Mouse (Mus musculus) limb, embryonic 13.5 days (tissue): ENCODE measurements around the gene Stk39. TPM values are rescaled to one million over a fixed set of nuclear protein-coding genes. Genes with fewer than 3 reads are reported as not detected.
A peak's percentile ranks its signal among the peaks of the same experiment; 100 is the strongest.

ENCODE experiments used
- ATAC-seq: fragments of 200-750 bp; cut with Nextera tagmentation; 2 replicates; pipeline ENCODE4 v1.8.0; 2017; ENCODE audit warnings: low read depth, moderate number of reproducible peaks, moderate TSS enrichment; ENCODE audit not compliant: low FRiP score
- H3K27ac ChIP-seq: fragments of 300-500 bp; sonication (generic); 2 replicates; pipeline ENCODE4 v1.5.1; 2015; ENCODE audit warnings: inconsistent platforms, mild to moderate bottlenecking, moderate library complexity
- H3K27me3 ChIP-seq: fragments of 300-500 bp; sonication (generic); 2 replicates; pipeline ENCODE4 v1.6.1; 2015; ENCODE audit warnings: mild to moderate bottlenecking, inconsistent platforms
- H3K36me3 ChIP-seq: fragments of 300-500 bp; sonication (generic); 2 replicates; pipeline ENCODE4 v1.6.1; 2015; ENCODE audit warnings: inconsistent platforms, mild to moderate bottlenecking, moderate library complexity
- H3K4me1 ChIP-seq: fragments of 300-500 bp; sonication (generic); 2 replicates; pipeline ENCODE4 v1.6.1; 2015; ENCODE audit warnings: inconsistent platforms
- H3K4me2 ChIP-seq: fragments of 300-500 bp; sonication (generic); replicated peaks from 2 replicates; pipeline ENCODE4 v1.6.1; 2015; ENCODE audit warnings: inconsistent platforms, mild to moderate bottlenecking, moderate library complexity
- H3K4me3 ChIP-seq: fragments of 300-500 bp; sonication (generic); 2 replicates; pipeline ENCODE4 v1.5.1; 2015; ENCODE audit warnings: moderate library complexity, mild to moderate bottlenecking, inconsistent platforms
- H3K9ac ChIP-seq: fragments of 300-500 bp; sonication (generic); 2 replicates; pipeline ENCODE4 v1.6.1; 2015; ENCODE audit warnings: mild to moderate bottlenecking, inconsistent platforms
- H3K9me3 ChIP-seq: fragments of 300-500 bp; sonication (generic); 2 replicates; pipeline ENCODE4 v1.6.1; 2016; ENCODE audit warnings: inconsistent platforms
- WGBS: fragments of 180-500 bp; shearing (Covaris S2); methylation state at CpG from one replicate; pipeline ENCODE4 v1.1.7; 2015; 5-methylcytosine and 5-hydroxymethylcytosine counted together
- polyA plus RNA-seq: library from polyadenylated mRNA; unstranded; fragments of >200 nt; fragmentation: Nextera tagmentation; extraction: Ambion mirVana; gene quantifications from 2 replicates; pipeline ENCODE4 v1.2.1, GENCODE M21; 2015

Gene Stk39
- polyA plus RNA-seq, 1 experiment from 2014 or later, result 14.8 TPM

DNA sequence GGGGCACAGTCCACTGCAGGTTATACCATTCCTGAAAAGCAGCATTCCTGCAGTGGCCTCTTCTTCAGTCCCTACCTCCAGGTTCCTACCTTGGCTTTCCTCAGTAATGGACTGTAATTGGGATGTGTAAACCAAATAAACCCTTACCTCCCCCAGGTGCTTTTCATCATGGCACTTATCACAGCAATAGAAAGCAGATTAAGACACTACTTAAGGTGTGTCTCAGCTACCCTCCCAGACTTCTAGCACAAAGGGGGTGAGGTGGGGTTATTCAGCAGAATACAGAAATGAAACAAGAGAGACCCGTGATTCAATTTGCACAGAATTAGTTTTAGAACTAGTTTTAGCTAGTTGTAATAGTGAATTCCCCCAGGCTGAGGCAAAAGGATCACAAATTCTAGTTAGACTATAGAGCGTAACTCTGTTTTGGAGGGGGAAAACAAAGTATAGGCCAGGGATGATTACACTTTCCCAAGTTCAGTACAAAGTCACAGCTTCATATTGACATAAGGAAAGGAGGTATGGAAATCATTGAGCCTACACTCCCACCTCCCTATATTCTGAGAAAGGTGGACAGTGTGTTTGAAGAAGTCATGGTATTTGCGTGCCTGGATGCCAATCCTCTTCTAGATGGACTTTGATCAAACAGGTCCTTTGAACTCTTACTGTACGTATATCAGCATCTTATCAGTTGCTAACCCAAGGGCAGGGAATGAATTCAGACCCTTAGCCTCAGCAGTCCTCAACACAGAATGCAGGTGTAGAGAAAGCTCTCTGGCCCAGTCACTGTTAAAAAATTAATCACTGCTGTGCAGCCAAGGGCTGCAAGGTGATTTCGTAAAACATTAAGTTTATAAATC is 279.2 kb downstream of the Stk39 start:
- no peaks in the 10 kb centered on the region for H3K4me1 ChIP-seq
- H3K4me2 ChIP-seq, result no peak overlapping the region
- H3K27me3 ChIP-seq, result no peaks in the 10 kb centered on the region
- H3K4me3 ChIP-seq, result no peak overlapping the region
- no peaks in the 10 kb centered on the region for H3K36me3 ChIP-seq
- H3K9ac ChIP-seq, result no peak overlapping the region
- H3K9me3 ChIP-seq, result no peaks in the 10 kb centered on the region
- WGBS, result 83% methylated on average over 5 of the region's 5 CpGs
- no peak overlapping the region for H3K27ac ChIP-seq
- no peak for ATAC-seq

DNA sequence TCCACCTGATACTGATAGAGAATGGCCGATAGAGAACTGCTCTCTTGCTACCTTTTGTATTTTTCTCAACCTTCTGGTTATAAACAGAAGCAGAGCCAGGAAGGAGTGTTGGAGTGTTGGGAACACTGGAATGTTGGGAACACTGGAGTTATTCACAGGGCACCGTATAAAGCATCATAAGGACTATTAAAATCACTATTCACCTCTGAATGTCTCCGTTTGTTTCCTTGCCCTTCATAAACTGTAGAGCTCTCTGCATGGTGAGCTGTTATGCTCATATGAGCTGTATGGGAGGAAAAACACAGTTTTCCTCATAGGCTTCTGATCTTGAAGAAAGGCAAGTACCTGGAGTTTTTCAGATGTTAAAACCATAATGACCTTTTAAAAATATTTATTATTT is 295.6 kb downstream of the Stk39 start:
- Histone ChIP-seq H3K4me1 (peaks cover 15% of the 10 kb centered on the region), H3K4me3 (no peak overlapping the region), H3K27me3 (no peaks in the 10 kb centered on the region), H3K4me2 (no peak overlapping the region), H3K9me3 (no peaks in the 10 kb centered on the region), H3K36me3 (no peaks in the 10 kb centered on the region), H3K9ac (no peak overlapping the region), H3K27ac (no peak overlapping the region)
- WGBS, result 41% methylated on average over 3 of the region's 3 CpGs
- ATAC-seq, result peak; percentile 57; the same call in 1 of the 2 replicates

GRCm38 (mm10) chr2:68171306-68171705 is 300.8 kb downstream of the Stk39 start:
- no peak overlapping the region for H3K4me2 ChIP-seq
- H3K9ac ChIP-seq, result no peak overlapping the region
- peaks cover 10% of the 10 kb centered on the region for H3K4me1 ChIP-seq
- 68% methylated on average over 10 of the region's 10 CpGs for WGBS
- ATAC-seq, result no peak
- no peaks in the 10 kb centered on the region for H3K9me3 ChIP-seq
- H3K4me3 ChIP-seq, result no peak overlapping the region
- no peaks in the 10 kb centered on the region for H3K27me3 ChIP-seq
- H3K27ac ChIP-seq, result no peak overlapping the region
- no peaks in the 10 kb centered on the region for H3K36me3 ChIP-seq

DNA sequence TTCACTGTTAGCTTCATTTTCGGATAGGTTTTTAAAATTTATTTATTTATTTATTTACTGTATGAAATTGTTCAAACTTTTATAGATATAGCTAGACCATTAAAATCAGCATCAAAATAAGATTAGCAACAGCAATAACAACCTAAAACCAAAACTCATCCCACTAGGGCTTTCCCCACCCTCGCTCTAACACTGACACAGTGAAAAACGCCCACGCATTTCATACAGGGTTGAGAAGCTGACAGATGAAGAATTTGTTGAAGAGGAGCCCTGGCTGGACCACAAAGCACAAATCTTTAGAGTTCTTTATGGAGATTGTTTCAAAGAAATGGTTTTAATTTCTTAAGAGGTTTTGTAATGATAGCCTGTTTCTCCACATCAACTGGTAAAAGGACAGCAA is 310.1 kb downstream of the Stk39 start:
- Histone ChIP-seq H3K4me1 (no peaks in the 10 kb centered on the region), H3K4me2 (no peak overlapping the region), H3K36me3 (no peaks in the 10 kb centered on the region), H3K27me3 (no peaks in the 10 kb centered on the region), H3K9ac (no peak overlapping the region), H3K9me3 (no peaks in the 10 kb centered on the region), H3K27ac (no peak overlapping the region), H3K4me3 (no peak overlapping the region)
- WGBS, result 90% methylated on average over 4 of the region's 4 CpGs
- no peak for ATAC-seq

DNA sequence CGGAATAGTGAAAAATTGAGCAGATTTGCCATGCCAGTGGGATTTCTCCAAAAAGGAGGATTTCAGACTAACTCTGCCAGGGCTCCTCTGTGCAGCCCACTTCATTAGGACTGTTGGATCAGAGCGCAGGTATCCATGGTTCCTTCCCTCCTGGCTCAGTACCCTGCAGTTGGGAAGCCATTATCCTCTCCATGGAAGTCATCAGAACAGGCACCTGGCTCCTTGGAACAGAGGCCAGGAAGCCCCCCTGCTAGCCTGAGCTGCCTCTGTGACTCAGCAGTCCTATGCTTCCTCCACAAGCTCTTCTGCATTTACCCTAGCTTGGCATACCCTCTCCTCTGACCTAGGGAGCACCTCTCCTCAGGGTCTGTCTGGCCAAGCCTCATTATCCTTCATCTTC is 311.5 kb downstream of the Stk39 start:
- H3K4me1 ChIP-seq, result no peaks in the 10 kb centered on the region
- H3K36me3 ChIP-seq, result no peaks in the 10 kb centered on the region
- no peak overlapping the region for H3K27ac ChIP-seq
- no peak overlapping the region for H3K4me3 ChIP-seq
- H3K9me3 ChIP-seq, result no peaks in the 10 kb centered on the region
- H3K9ac ChIP-seq, result no peak overlapping the region
- no peak for ATAC-seq
- H3K27me3 ChIP-seq, result no peaks in the 10 kb centered on the region
- 90% methylated on average over 2 of the region's 2 CpGs for WGBS
- no peak overlapping the region for H3K4me2 ChIP-seq

Other genes starting within 250 kb of the Stk39 start
- gene 4933409G03Rik, start 110.1 kb upstream of the Stk39 start, polyA plus RNA-seq, result not detected in 2 replicates
- gene 4932414N04Rik, start 184.2 kb upstream of the Stk39 start, polyA plus RNA-seq, result not detected in 2 replicates